Mouse (Mus musculus) spleen, postnatal 36 days (tissue): Measurements from ENCODE around the gene Ankrd7.
"Not testable (repeated sequence)": the region's sequence is repeated elsewhere in the genome, so short reads cannot be mapped to it uniquely, and the experiment has no call there.

ENCODE experiments used
- DNase-seq, 2 experiments: peaks; one replicate each; pipeline ENCODE4 v3.0.0; 2022; ENCODE audit warnings: low spot score in 2 of 2, mixed read lengths in 1 of 2

Ankrd7 gene

DNA sequence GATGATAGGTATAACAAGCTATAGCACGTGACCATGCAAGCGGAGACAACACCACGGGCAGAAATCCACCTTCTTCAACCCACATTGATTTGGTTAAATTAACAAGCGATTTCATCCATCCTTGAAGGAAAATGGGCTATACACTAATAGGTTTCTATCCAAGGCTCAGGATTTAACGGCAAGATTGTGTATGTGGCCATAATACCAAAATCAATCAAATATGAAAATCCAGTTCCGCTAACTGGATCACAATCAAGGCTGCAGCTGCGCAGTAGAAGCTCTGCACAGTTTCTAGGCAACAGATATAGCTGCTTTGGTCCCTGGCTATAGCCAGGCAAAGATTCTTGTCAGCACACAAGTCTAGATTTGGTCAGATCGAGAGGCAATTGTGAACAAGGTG lies at the start of gene Ankrd7:
Ankrd7 (plus strand) TSS at position 301 of the 400 bp plus-strand sequence.
- no peak for DNase-seq

DNA sequence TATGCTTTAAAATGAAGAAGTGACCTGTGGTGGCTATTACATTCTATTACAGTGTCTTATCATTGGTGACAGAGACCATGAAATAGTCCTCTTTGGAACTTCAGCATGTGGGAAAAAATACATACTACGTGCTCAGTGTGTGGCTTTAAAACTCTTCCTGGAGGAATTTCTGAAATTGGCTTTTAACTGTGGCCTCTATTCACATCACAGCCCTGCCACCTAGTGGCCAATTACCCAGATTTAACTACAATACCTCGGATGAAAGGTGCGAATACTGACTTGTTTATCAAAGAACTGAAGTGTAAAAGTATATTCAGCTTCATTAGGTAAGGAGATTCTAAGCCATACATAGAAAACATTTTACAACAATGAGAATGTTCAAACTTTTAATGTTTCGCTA lies 46.8 kb upstream of the Ankrd7 start:
- DNase-seq: peak in 1 of 2 experiments; percentile 2

GRCm38 (mm10) chr6:18820246-18820645 lies 45.9 kb upstream of the Ankrd7 start:
- no peak for DNase-seq

- DNase-seq: no peak
Observed at GRCm38 (mm10) chr6:18822812-18823211, 43.3 kb upstream of the Ankrd7 start.

GRCm38 (mm10) chr6:18832958-18833357 lies 33.2 kb upstream of the Ankrd7 start:
- DNase-seq: no peak

DNA sequence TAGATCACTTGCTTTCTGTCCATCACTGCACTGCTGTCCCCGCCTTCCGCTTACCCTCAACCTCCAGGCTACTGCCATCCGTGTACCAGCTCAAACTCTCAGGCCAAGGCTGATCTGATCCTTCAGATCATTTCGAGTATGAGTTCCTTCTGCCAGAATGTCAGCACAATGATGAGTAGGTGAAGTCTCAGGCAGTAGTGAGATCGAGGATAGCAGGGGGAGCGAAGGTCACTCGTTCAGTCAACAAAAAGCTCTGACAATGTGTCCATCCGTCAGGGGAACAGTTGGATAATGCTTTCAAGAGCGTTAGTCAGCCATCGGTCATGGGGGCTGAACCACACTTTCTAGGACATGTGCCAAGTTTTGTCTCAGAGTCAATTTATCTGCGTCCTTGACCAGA lies 21.6 kb upstream of the Ankrd7 start:
- DNase-seq: not testable (repeated sequence)

DNA sequence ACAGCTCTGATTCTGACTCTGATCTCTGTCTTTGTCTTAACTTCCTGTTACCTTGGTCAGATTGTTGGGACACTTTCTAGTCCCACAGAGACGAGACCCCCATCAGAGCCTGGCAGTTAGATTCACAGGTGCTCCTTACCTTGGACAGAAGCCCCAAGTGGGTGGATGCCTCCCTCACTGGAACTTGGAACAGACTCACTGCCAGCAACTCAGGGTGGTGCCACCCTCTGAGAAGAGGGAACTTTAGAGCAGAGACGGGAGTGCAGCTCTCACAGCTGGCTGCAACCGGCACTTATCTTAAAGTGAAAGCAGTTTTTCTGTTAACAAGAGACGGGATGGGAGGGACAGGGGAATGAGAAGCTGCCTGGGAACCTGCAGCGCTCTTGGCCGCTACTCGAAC lies 20.5 kb upstream of the Ankrd7 start:
- not testable (repeated sequence) for DNase-seq

- peak; percentile 95 to 96 for DNase-seq
Observed at GRCm38 (mm10) chr6:18848051-18848701, 17.9 kb upstream of the Ankrd7 start, which contains the start of gene Lsm8. Lsm8 (plus strand) TSS chr6:18848579.

GRCm38 (mm10) chr6:18848702-18849061 lies 17.4 kb upstream of the Ankrd7 start:
- no peak for DNase-seq

DNA sequence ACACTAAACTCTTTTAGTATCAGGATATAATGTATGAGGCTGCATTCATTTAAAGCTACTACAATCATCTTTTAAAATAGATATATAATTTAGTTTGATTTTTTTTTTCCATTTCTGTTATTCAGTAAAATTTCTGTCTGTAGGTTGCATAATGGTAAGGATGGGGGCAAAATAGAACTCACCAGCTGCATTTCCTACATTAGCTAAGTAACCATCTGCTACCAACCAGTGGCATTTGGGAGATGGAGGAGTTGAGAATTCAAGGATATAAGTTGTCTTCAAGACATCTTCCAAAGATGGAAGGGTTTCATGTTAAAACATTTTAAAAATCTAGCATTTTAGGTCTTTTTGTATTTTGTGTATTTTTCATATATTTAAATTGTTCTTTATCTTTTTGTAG lies 10.8 kb upstream of the Ankrd7 start:
- no peak for DNase-seq

DNA sequence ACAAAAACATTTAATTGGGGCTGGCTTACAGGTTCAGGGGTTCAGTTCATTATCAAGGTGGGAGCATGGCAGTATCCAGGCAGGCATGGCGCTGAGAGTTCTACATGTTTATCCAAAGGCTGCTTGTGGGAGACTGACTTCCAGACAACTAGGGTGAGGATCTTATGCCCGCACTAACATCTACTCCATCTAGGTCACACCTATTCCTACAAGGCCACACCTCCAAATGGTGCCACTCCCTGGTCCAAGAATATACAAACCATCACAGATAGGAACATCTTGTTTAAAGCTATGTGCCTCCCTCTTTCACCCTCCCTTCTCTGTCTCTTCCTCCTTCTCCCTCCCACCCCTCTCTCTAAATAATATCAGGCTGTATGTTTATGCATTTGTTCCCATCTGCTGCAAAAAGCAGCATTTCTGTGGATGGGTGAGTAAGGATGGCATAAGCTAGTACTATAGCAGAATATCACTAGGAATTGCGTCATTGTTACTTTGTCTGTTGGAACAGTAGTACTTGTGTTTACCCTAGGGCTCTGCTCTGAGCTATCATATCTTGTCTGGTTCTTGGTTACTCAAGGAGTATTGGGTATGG lies 9.5 kb upstream of the Ankrd7 start:
- DNase-seq: no peak

DNA sequence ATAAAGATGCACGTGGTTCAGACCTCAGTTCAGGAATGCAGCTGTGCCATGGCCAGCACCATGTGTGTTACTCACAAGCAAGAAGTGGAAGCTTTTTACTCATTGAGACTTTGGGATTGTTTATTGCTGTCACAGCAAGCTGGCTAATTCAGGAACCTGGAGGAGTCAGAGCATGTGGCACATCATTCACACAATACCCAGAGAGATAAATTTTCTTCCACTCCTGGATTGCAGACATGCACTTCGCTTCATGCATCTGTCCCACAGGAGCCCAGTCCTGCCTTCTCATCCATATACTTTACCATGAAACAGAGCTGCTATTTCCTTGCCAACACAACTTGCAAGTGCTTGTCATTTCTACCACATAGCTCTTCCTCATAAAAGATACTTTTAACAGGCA lies 22.9 kb downstream of the Ankrd7 start:
- DNase-seq: no peak

GRCm38 (mm10) chr6:18894142-18894541 lies 28.0 kb downstream of the Ankrd7 start:
- no peak for DNase-seq

- no peak for DNase-seq
Observed at GRCm38 (mm10) chr6:18907173-18907572, 41.1 kb downstream of the Ankrd7 start.

DNA sequence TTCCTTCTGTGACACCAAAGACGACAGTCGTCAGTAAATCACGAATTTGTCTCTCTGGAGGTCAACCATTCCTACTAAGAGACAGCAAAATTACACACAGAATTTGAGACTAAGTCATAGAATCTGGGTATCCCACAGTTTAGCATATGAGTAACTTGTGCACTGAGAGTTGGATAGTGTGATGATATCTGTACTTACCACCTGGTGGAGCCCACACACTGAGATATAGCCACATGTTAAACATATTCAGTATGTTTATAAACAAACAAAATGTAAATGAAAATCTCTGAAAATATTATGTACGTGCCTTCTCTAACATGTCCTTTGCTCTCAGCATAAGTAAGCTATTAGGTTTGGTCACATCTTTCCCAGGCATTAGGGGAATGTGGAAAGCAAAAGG lies 47.1 kb downstream of the Ankrd7 start:
- DNase-seq: no peak

DNA sequence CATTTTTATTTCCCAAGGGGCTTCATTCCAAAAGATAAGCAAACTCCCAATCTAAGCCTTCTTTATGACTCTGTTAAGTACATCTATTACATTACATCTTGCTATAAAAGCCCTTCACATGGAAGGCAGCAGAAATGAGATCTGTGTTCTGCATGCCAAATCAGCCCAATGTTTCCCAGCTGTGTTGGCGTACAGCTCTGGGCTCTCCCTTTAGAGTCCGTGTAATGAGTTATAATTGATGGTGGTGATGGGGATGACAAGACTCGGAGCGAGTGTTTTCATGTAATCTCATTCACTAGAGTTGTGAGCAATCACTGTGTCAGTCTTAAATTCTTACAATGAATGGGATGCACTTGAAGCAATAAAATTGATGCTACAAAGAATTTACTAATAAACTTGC lies 49.9 kb downstream of the Ankrd7 start:
- DNase-seq: no peak

- DNase-seq: no peak
Observed at GRCm38 (mm10) chr6:18916471-18916870, 50.4 kb downstream of the Ankrd7 start.
